Mouse (Mus musculus): ENCODE results near the gene As3mt. TPM values are rescaled to one million over a fixed set of nuclear protein-coding genes. Genes with fewer than 3 reads are reported as not detected.
"Not testable (repeated sequence)": the region's sequence is repeated elsewhere in the genome, so short reads cannot be mapped to it uniquely, and the experiment has no call there.

As3mt gene
- total RNA-seq, 2 experiments from 2014 or later, result 17.1 to 19.9 TPM

DNA sequence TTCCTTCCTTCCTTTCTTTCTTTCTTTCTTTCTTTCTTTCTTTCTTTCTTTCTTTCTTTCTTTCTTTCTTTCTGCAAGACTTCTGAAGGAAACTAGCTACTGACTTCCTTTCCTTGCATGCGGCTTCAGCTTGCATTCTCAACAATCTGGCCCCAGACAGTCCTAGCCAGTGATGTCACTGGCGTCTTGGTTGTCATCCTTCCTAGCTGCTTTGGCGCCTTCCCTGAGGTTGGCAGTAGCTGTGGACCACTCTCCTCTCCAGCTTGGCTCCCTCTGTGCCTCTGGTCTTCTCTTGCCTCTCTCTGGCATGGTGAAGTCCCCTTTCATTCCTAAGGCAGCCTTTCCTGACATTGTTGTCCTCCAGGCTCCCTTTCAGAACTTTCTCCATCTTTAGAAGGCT is 69.6 kb downstream of the As3mt start:
- intact Hi-C loops (cut with DNase I), result no loop called here
- peak; percentile 19 for DNase-seq

DNA sequence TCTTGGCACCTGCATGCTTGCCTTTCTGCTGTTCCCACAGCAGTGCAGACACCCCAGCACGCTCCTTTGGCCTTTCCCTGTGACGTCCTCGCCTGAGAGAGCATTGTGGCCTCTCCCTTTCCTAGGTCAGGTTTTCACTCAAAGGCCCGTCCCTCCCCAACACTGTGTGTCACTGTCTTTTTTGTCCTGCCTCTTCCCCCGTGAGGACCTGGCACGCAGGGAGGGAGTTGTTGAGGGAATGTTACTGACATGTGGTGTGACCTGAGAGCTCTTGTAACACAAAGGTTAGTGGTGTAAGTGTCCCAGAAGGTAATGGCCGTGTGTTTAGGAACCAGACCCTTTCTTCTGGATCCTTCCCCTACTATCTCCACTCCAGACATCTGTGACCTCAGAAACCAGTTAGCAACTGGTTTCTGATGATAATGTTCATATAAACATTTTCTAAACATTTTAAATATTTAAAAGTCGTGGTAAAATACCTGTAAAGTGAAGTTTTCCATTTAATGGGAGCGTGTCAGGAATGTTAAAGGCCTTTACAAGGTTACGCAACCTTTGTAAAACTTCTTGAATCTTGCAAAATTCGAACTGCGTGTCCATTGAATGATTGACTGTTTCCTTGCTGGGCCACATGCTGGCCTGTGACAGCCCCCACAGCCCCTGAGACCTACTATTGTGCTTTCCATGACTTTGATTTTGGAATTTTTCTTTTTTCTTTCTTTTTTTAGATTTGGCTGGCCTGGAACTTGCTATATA is 70.8 kb downstream of the As3mt start:
- no peak for DNase-seq
- intact Hi-C loops (cut with DNase I), result no loop called here

DNA sequence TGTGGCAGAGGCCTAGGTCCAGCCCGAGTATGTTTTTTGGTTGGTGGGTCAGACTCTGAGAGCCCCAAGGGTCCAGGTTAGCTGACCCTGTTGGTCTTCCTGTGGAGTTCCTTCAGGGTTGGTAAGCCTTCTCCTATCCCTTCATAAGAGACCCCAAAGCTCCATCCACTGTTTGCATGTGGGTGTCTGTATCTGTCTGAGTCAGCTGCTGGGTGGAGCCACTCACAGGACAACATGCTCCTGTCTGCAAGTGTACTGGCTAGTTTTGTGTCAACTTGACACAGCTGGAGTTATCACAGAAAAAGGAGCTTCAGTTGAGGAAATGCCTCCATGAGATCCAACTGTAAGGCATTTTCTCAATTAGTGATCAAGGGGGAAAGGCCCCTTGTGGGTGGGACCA is 71.9 kb downstream of the As3mt start:
- DNase-seq; intact Hi-C loops (cut with DNase I): not testable (repeated sequence)

DNA sequence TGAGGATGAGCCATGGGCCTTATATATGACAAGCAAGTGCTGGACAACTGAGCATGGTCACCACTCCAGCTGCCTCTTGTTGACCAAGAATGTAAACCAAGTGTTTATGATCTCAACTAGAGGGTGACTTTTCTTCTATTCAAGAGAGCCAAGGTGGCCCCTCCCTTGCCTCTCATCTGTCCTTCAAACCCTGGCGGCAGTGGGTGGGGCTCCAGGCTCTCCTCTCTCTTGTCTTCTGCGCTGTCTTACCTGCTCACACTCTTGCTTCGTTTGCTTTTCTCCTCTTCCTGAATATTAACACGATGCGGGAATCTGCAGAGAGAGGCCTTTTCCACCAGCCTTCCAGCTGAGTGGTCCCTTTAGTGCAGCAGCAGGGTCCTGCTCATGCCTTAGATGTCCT is 76.8 kb downstream of the As3mt start:
- intact Hi-C loops (cut with DNase I), result no loop called here
- no peak for DNase-seq

DNA sequence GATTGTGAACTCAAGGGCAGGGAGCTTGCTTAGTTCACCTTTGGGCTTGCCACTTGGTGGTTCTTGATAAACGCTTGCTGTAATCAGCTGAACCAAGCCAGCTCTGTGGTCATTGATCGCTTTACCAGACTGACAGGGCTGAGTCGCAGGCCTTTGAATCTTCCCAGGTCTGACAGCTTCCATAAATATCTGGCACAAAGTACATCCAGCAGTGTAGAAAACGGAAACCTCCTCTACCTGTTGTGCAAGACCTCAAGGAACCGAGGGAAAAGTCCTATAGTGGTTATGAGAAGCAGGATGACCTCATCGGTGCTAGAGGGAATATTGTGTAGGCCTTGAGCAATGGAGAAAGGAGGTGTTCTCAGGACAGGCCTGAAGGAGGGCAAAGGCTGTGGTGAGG is 77.2 kb downstream of the As3mt start:
- intact Hi-C loops (cut with DNase I), result no loop called here

DNA sequence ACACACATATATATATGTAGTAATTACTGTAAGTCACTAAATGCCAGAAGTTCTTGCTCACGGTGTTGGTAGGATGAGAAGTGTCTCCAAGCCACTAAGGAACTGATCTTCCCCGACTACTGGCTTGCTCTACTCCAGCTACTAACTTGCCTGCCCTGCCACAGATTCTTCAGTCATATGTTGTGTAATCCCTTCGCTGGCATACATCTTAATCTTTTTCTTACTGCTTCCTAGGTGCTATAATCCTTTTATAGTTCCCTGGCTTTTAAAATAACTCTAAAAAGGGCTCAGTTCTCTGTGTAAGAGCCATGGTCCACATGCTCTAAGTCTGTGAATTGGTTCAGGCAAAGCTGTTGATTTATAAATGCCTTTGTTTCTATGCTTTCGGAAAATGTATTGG is 78.4 kb downstream of the As3mt start:
- intact Hi-C loops (cut with DNase I), result no loop called here
- DNase-seq, result no peak

More for the DNA sequence above, 77.2 kb downstream of the As3mt start:
- no peak for DNase-seq

DNA sequence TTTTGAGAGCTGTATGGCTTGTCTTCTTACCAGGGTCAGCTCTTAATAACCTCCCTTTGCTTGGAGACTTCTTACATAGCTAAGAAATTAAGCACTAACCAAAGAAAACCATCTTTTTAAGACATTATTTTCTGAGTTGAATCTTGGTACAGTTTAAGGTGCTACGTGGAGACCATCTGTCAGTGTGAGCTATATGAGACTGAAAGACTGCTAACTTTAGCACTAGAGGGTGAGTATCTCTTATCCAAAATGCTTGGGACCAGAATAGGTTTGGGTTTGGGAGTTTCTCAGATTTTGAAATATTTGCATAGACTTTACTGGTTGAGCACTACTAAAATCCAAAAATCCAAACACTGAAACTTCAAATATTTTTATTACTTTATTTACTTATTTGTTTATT is 82.5 kb downstream of the As3mt start:
- DNase-seq, result no peak
- intact Hi-C loops (cut with DNase I), result no loop called here

Other genes starting within 250 kb of the As3mt start
- gene Trim8, start 205.8 kb upstream of the As3mt start, total RNA-seq (2021), result 100 to 1,000 TPM; 113 to 119 TPM
- 100 to 1,000 TPM; 102 to 107 TPM for gene Arl3, start 134.3 kb upstream of the As3mt start, total RNA-seq (2021)
- gene Sfxn2, start 134.1 kb upstream of the As3mt start, total RNA-seq (2021), result 10 to 100 TPM; 12.6 to 13.7 TPM
- gene Wbp1l, start 108.4 kb upstream of the As3mt start, total RNA-seq (2021), result 10 to 100 TPM; 43.1 to 45.3 TPM
- under 1 TPM in 1 of 2 experiments, not detected in 1; 0.24 TPM for gene Cyp17a1, start 34.3 kb upstream of the As3mt start, total RNA-seq (2021)
- 10 to 100 TPM; 15.8 to 17.7 TPM for gene Borcs7, start 17.6 kb upstream of the As3mt start, total RNA-seq (2021)
- 10 to 100 TPM; 17.2 to 18.6 TPM for gene Cnnm2, start 54.1 kb downstream of the As3mt start, total RNA-seq (2021)

All from left cerebral cortex, postnatal 4 days (tissue).